Mouse (Mus musculus) limb, embryonic 11.5 days (tissue): Measurements from ENCODE around the gene Stk11ip. TPM values are rescaled to one million over a fixed set of nuclear protein-coding genes. Genes with fewer than 3 reads are reported as not detected.

Experiments
- ATAC-seq: fragments of 200-750 bp; cut with Nextera tagmentation; 2 replicates; pipeline ENCODE4 v1.8.0; 2017; ENCODE audit warnings: low read depth; ENCODE audit not compliant: insufficient number of reproducible peaks, low FRiP score, low TSS enrichment
- DNase-seq: peaks from one replicate; pipeline ENCODE4 v3.0.0-alpha.2; 2015; ENCODE audit warnings: low spot score
- H3K27ac ChIP-seq: fragments of 300-500 bp; sonication (generic); replicated peaks from 2 replicates; pipeline ENCODE4 v1.5.1; 2014; ENCODE audit warnings: low read depth, mild to moderate bottlenecking, low read length
- H3K27me3 ChIP-seq: fragments of 300-500 bp; sonication (generic); 2 replicates; pipeline ENCODE4 v1.6.1; 2014; ENCODE audit warnings: mild to moderate bottlenecking, low read length, mixed read lengths; ENCODE audit not compliant: control insufficient read depth, insufficient read depth
- H3K36me3 ChIP-seq: fragments of 300-500 bp; sonication (generic); 2 replicates; pipeline ENCODE4 v1.6.1; 2014; ENCODE audit warnings: mild to moderate bottlenecking, low read length, moderate library complexity, mixed read lengths; ENCODE audit not compliant: control insufficient read depth, insufficient read depth
- H3K4me1 ChIP-seq: fragments of 300-500 bp; sonication (generic); 2 replicates; pipeline ENCODE4 v1.6.1; 2014; ENCODE audit warnings: low read length, mixed read lengths; ENCODE audit not compliant: control insufficient read depth, insufficient read depth
- H3K4me2 ChIP-seq: fragments of 300-500 bp; sonication (generic); 2 replicates; pipeline ENCODE4 v1.6.1; 2014; ENCODE audit warnings: low read depth, mild to moderate bottlenecking, moderate library complexity; ENCODE audit not compliant: severe bottlenecking
- H3K4me3 ChIP-seq: fragments of 300-500 bp; sonication (generic); 2 replicates; pipeline ENCODE4 v1.5.1; 2014; ENCODE audit warnings: low read depth, low read length
- H3K9ac ChIP-seq: fragments of 300-500 bp; sonication (generic); 2 replicates; pipeline ENCODE4 v1.6.1; 2014; ENCODE audit warnings: mild to moderate bottlenecking, low read length
- H3K9me3 ChIP-seq: fragments of 300-500 bp; sonication (generic); 2 replicates; pipeline ENCODE4 v1.6.1; 2016; ENCODE audit warnings: low read length; ENCODE audit not compliant: control insufficient read depth
- WGBS: fragments of 180-500 bp; shearing (Covaris S2); extraction: QIAGEN DNeasy Blood & Tissue Kit; methylation state at CpG from one replicate; pipeline ENCODE4 v1.1.7; 2014; 5-methylcytosine and 5-hydroxymethylcytosine counted together
- polyA plus RNA-seq: library from polyadenylated mRNA; unstranded; fragments of >200 nt; fragmentation: Nextera tagmentation; extraction: Ambion mirVana; gene quantifications from 2 replicates; pipeline ENCODE4 v1.2.1, GENCODE M21; 2014

Gene Stk11ip
- polyA plus RNA-seq, 1 experiment from 2014 or later = 20.5 TPM

DNA sequence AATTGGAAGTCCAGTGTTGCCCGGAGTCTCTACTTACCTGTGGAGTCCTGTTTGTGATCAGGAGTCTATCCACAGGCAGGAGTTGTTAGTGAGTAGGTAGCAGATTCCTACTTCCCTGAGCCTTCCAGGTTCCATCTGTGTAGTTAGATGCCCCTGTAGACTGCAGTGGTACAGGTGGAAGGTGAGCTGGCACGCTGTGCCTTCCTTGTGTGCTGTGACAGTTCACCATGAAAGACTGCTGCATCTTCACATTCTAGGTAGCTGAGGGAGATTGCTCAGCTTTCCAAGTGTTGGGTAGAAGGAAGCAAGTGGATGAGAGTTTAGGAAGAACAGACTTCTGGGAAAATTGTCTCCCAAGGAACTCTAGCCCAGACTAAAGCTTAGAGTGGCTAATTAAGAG is 42.8 kb downstream of the Stk11ip start:
- DNase-seq = no peak
- no peaks in the 10 kb centered on the region for H3K36me3 ChIP-seq
- peaks cover 3% of the 10 kb centered on the region; the same call in 1 of the 2 replicates for H3K4me1 ChIP-seq
- no peak overlapping the region for H3K9ac ChIP-seq
- H3K4me2 ChIP-seq = no peak overlapping the region
- H3K4me3 ChIP-seq = no peak overlapping the region
- H3K9me3 ChIP-seq = peaks cover 2% of the 10 kb centered on the region; the same call in 1 of the 2 replicates
- ATAC-seq = no peak
- WGBS = 94% methylated on average over 2 of the region's 2 CpGs
- no peaks in the 10 kb centered on the region for H3K27me3 ChIP-seq
- no peak overlapping the region for H3K27ac ChIP-seq

DNA sequence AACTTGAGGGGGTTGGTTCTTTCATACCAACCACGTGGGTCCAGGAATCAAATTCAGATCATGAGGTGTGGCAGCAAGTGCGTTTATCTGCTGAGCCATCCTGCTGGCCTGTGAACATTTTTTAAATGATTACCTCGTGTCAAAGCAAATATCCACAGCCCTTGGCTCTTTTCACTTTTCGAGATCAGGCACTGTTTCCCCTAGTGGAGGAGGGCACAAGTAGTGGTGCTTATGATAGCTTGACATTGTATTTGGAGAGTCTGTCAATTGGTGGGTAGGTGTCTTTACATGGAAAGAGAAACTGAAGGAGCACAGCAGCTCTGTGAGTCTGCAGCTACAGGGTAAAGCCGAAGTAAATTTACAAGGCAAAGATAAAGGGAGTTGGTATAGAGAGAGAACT is 43.6 kb downstream of the Stk11ip start:
- Histone ChIP-seq H3K27me3 (no peaks in the 10 kb centered on the region), H3K9ac (no peak overlapping the region), H3K4me1 (no peaks in the 10 kb centered on the region), H3K36me3 (no peaks in the 10 kb centered on the region), H3K4me2 (no peak overlapping the region), H3K27ac (no peak overlapping the region), H3K4me3 (no peak overlapping the region), H3K9me3 (peaks cover 2% of the 10 kb centered on the region; the same call in 1 of the 2 replicates)
- no peak for ATAC-seq
- WGBS = 76% methylated on average over 5 of the region's 5 CpGs
- DNase-seq = no peak

DNA sequence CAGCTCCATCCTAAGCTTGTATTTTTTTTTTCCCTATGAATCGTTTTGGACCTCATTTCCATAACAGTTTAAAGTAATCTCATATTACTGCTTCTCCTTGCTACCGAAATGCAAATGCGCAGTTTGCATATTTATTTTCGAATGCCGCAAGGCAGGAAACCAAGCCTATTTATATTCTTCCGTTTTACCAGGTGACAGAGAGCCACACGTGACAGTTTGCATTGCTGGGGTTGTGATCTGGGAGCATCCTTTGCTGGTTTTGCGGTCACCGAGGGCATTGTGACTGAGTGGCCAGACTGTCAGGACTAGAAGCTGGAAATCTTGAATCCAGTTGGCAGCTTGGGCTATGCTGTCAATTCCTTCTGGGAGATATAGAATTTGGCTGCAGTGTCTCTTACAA is 44.3 kb downstream of the Stk11ip start:
- H3K27ac ChIP-seq = no peak overlapping the region

DNA sequence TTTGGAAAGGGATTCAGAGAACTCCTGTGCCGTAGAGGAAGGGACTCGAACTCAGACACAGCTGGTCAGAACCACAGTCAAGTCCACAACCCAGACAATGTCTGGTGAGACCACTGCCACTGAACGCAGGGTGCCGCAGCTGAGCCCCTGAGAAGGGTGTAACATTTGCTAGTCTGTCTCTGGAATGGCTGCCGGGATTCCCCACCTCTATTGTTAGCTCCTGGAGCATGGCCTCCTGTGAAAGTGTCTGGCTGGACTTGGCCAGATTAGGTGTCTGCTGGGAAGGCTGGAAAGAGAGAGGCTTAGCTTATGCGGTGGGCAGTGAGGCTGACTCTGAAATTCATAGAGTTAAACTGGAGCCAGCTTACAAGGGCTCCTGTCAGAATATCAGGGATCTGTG is 49.1 kb downstream of the Stk11ip start:
- WGBS = 73% methylated on average over 6 of the region's 6 CpGs
- Histone ChIP-seq H3K27ac (no peak overlapping the region), H3K9me3 (no peaks in the 10 kb centered on the region)

More for the DNA sequence above, 44.3 kb downstream of the Stk11ip start:
- ATAC-seq = no peak
- Histone ChIP-seq H3K9me3 (peaks cover 2% of the 10 kb centered on the region; the same call in 1 of the 2 replicates), H3K4me1 (no peaks in the 10 kb centered on the region), H3K4me3 (no peak overlapping the region), H3K36me3 (no peaks in the 10 kb centered on the region), H3K4me2 (no peak overlapping the region), H3K27me3 (no peaks in the 10 kb centered on the region), H3K9ac (no peak overlapping the region)
- DNase-seq = no peak
- WGBS = 73% methylated on average over 9 of the region's 9 CpGs

DNA sequence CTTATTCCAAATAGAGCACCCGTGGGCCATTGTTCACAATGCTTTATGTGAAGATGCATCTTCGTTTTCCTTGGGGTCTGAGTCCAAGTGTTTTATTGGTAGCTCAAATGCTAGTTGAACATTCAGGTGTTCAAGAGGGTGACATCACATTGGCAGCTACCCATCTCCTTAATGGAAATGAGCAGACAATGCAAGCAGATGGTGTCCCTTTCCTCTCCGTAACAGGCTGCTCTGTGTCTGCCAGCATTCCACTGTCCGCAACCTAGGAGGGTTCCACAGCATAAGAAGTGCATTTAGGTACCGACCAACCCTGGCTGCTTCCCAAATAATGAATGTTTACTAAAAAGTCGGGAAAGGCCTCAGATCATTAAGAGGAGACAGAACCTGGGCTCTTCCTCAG is 51.4 kb downstream of the Stk11ip start:
- Histone ChIP-seq H3K36me3 (no peaks in the 10 kb centered on the region), H3K4me2 (no peak overlapping the region), H3K9ac (no peak overlapping the region), H3K4me3 (no peak overlapping the region), H3K27ac (no peak overlapping the region), H3K27me3 (no peaks in the 10 kb centered on the region), H3K4me1 (no peaks in the 10 kb centered on the region), H3K9me3 (no peaks in the 10 kb centered on the region)
- ATAC-seq (no peak), DNase-seq (no peak)
- WGBS = 86% methylated on average over 6 of the region's 6 CpGs

More for the DNA sequence above, 49.1 kb downstream of the Stk11ip start:
- Histone ChIP-seq H3K27me3 (no peaks in the 10 kb centered on the region), H3K36me3 (no peaks in the 10 kb centered on the region), H3K4me1 (no peaks in the 10 kb centered on the region), H3K4me2 (no peak overlapping the region), H3K4me3 (no peak overlapping the region), H3K9ac (no peak overlapping the region)
- ATAC-seq = no peak
- DNase-seq = no peak

DNA sequence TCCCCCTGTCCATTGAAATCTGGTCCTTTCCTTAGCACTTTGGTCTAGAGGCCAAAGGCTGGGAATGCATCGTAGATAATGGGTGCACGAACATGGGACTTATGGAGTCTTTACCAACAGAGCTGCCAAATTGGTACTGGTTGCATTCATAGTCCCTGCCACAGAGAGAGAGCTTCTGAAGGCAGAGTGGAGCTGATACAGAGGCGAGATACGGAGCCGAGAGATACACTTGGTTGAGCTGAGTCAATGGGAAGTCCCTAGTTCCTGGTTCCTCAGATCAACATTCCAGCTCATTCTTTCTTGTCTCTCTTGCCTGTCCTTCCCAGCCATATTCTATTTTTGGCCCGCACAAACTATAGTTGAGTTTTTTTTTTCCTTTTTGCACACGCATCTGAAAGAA is 52.4 kb downstream of the Stk11ip start:
- Histone ChIP-seq H3K27ac (no peak overlapping the region), H3K9ac (no peak overlapping the region), H3K36me3 (no peaks in the 10 kb centered on the region), H3K27me3 (no peaks in the 10 kb centered on the region), H3K4me3 (no peak overlapping the region), H3K9me3 (no peaks in the 10 kb centered on the region), H3K4me2 (no peak overlapping the region), H3K4me1 (no peaks in the 10 kb centered on the region)
- no peak for ATAC-seq
- WGBS = 94% methylated on average over 7 of the region's 7 CpGs
- DNase-seq = no peak

DNA sequence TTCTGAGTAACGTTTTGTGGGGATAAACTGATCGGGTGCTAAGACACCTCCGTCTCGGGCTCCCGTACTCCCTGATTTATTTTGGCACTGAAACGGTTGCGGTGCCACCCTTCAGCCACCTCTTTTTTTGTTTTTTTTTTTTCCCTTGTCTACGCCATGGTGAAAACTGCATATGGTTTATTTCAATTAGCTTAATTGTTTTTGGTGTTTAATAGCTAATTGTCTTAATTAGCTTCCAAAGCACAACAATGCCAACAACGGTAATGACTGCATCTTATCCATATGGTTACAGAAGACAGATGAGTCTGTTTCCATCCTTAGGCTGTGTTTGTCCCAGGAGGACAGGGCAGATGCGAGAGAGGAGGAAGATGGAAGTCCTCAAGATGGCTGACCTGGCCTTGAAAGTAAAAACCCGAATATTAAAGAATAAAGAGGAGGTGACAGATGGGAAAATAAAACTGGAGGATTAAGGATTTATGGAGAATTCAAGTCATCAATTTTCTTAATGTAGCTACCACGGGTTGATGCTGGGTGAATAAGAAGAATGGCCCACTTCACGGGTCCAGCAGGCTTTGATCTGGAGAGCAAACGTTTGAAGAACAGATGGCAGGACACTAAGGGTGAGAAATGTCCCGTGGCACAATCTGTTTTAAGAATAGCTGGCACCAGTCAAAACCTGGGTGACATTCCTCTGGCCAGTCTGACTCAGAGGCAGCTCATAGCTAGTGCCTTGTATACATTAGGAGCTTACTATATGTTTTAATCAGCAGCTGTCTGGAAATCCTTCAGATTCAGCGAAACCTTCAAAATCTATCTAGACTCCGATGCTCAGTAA is 53.4 kb downstream of the Stk11ip start:
- ATAC-seq (no peak), DNase-seq (no peak)
- 66% methylated on average over 17 of the region's 17 CpGs for WGBS
- Histone ChIP-seq H3K4me1 (no peaks in the 10 kb centered on the region), H3K27ac (no peak overlapping the region), H3K36me3 (no peaks in the 10 kb centered on the region), H3K4me3 (no peak overlapping the region), H3K27me3 (no peaks in the 10 kb centered on the region), H3K4me2 (no peak overlapping the region), H3K9me3 (no peaks in the 10 kb centered on the region), H3K9ac (no peak overlapping the region)

DNA sequence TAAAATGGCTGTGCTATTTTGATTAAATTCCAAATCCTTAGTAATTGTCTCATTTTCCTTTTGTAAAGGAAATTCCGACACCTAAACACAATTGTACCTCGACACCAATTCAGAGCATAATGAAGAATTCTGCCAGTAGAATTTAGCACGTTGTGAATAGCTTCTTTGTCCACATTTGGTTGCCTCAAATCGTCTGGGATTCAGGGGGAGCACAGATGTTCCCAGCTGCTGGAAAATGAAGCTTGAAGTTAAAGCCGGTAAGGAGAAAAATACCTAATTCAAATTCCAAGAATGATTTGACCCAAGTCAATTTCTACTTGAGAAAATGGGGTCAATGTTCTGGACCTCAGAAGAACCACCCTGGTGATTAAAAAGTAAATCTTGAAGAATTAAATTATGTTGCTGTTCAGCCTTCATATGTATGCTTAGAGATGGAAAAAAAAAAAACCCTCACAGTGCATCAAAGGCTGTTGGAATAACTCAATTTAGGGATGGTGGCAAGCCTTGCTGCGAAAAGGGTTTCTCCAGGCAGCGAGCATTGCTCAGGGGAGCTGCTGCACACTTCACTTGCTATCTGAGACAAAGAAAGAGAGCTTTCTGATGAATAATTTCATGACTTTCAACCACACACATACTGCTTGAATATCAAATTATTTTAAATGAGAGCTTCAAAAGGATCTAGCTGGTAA is 60.8 kb downstream of the Stk11ip start:
- Histone ChIP-seq H3K4me3 (no peak overlapping the region), H3K36me3 (no peaks in the 10 kb centered on the region), H3K27ac (peak overlapping the region; percentile 43; the same call in 1 of the 2 replicates), H3K9ac (no peak overlapping the region), H3K4me1 (no peaks in the 10 kb centered on the region), H3K4me2 (no peak overlapping the region), H3K9me3 (no peaks in the 10 kb centered on the region), H3K27me3 (no peaks in the 10 kb centered on the region)
- DNase-seq = no peak
- 52% methylated on average over 7 of the region's 7 CpGs for WGBS
- no peak for ATAC-seq
